Comparison of ENCODE assay signal across 8 mouse cellular contexts in the genomic region with DNA sequence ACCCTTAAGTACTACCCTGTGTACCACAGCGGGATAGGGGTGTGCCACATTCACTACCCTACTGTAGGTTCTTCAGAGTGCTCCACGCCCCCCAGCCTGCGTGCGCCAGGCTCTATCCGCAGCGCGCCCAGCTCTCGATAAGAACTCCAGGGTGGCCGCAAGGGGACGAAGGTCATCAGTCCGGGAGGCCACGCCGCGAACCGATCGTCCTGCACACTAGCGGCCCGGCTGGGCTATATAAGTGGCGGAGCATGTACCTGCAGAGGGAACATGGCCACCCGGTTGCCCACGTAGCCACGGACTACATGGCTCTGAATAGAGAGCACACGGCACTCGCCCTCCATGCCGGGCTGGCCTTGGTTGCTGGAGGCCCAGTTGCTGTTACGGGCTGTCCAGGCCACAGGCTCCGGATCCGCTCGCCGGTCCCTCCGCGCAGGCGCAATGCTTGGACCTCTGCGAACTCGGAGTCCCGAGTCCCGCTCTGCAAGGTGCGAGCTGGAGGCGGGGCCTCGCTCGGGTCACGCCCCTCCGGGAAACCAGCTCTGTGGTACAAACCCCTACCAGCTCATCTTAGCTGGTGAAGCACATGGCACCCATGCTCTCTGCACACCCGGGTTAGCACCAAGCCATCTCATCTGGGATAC.
A peak's percentile ranks its signal among the peaks of the same experiment; 100 is the strongest.
DNase-seq lines count a peak whose midpoint lies in the region; ATAC-seq lines count a peak whose summit lies in the region.

No protein-coding gene starts in this region.

- H3K4me2 ChIP-seq in embryonic facial prominence, embryonic 13.5 days = peak overlapping the region; percentile 96

- peak overlapping the region; percentile 52 for H3K4me3 ChIP-seq in embryonic facial prominence, embryonic 13.5 days

- H3K27ac ChIP-seq in embryonic facial prominence, embryonic 13.5 days = no peak overlapping the region

- peak; percentile 69; the same call in 1 of the 2 replicates for ATAC-seq in embryonic facial prominence, embryonic 13.5 days (ENCODE audit: insufficient number of reproducible peaks, insufficient read depth, low FRiP score, low TSS enrichment, low read depth)
- ATAC-seq in megakaryocyte-erythroid progenitor cell, adult 5-6 weeks (replicated peaks; ENCODE audit: low FRiP score, low TSS enrichment, poor library complexity, severe bottlenecking) = peak; percentile 80

- DNase-seq in urinary bladder, adult 18-20 months (ENCODE audit: low spot score in 2 of 2) = peak; percentile 62 to 70
- DNase-seq in urinary bladder, postnatal 10 days (ENCODE audit: low spot score) = no peak
- peak; percentile 72 to 73 for DNase-seq in heart, postnatal 10 days
- DNase-seq in kidney, postnatal 4 days = peak; percentile 84 to 91
- peak; percentile 56 for DNase-seq in splenic B cell, adult 2 months (ENCODE audit: low read depth, low spot score)
- no peak for DNase-seq in frontal cortex, postnatal 14 days (ENCODE audit: low spot score in 2 of 2)

- H3K9ac ChIP-seq in embryonic facial prominence, embryonic 13.5 days = peak overlapping the region; percentile 70

- no peaks in the 10 kb centered on the region for H3K9me3 ChIP-seq in embryonic facial prominence, embryonic 13.5 days

- WGBS in embryonic facial prominence, embryonic 13.5 days = 1% methylated on average over 44 of the region's 44 CpGs

- intact Hi-C loops in heart, postnatal 10 days (cut with DNase I) = no loop called here

- H3K4me1 ChIP-seq in embryonic facial prominence, embryonic 13.5 days = peaks cover 12% of the 10 kb centered on the region

- peaks cover 40% of the 10 kb centered on the region for H3K27me3 ChIP-seq in embryonic facial prominence, embryonic 13.5 days
- H3K27me3 ChIP-seq in splenic B cell, adult 2 months (ENCODE audit: control insufficient read depth, insufficient read depth, low read length, poor library complexity, severe bottlenecking) = 0 out of 2 replicates have a peak, but pooled peaks cover 3% of the 10 kb centered on the region

- no peaks in the 10 kb centered on the region for H3K36me3 ChIP-seq in embryonic facial prominence, embryonic 13.5 days
- H3K36me3 ChIP-seq in splenic B cell, adult 2 months (ENCODE audit: control insufficient read depth, insufficient read depth, low read length, poor library complexity, severe bottlenecking) = no peaks in the 10 kb centered on the region

Comparison
In these comparisons a context has a peak if more than half of its experiments do, and no peak if none do; other contexts are left out.
1. DNase-seq: peak in urinary bladder, adult 18-20 months (2 of 2), heart, postnatal 10 days (2 of 2), kidney, postnatal 4 days (2 of 2) and splenic B cell, adult 2 months (single experiment); none in urinary bladder, postnatal 10 days (single experiment) and frontal cortex, postnatal 14 days (0 of 2).